Mouse (Mus musculus) cerebellum, adult 2 months (tissue): ENCODE results near the gene Bbx.

Source experiments
- CTCF ChIP-seq: fragments of 200-500 bp; IDR thresholded peaks from 2 replicates; pipeline ENCODE4 v1.5.1; 2011; ENCODE audit warnings: low read depth, mild to moderate bottlenecking, control low read depth, low read length, moderate library complexity, borderline replicate concordance; ENCODE audit not compliant: insufficient read depth
- POLR2A ChIP-seq: fragments of 200-500 bp; IDR thresholded peaks from 2 replicates; pipeline ENCODE4 v1.6.1; 2011; ENCODE audit warnings: low read length, control low read depth, borderline replicate concordance; ENCODE audit not compliant: insufficient read depth

- TF ChIP-seq CTCF (no peak), POLR2A (no peak)
Observed at GRCm38 (mm10) chr16:50189108-50189507, 243.1 kb downstream of the Bbx start.
